Mouse (Mus musculus) mouse embryonic stem cell (cell line): ENCODE measurements at regions not wholly inside any gene's neighbourhood (a gene's known extent, or its start where the extent isn't known, plus 50 kb on each side); places are given as distances from the start of the nearest gene placed in this dataset.

Experiments used
- in situ Hi-C, 2 experiments: fragments of 300-500 bp; cut with MboI; formaldehyde crosslinking; loops; 1 replicate in 1 of 2; 3 replicates in 1 of 2; pipeline ENCODE4 v1.14.3; 2019 to 2020; ENCODE audit warnings: low sequenced_read_pairs in 2 of 2, low pct_unique_long_range_greater_than_20kb in 1 of 2, mixed read lengths in 1 of 2; ENCODE audit not compliant: unreplicated experiment in 1 of 2

GRCm38 (mm10) chr7:133471706-133472105 is 130.3 kb downstream of the Tex36 start:
- in situ Hi-C loops = no loop called here

GRCm38 (mm10) chr7:133470620-133470958 is 131.4 kb downstream of the Tex36 start:
- in situ Hi-C loops = no loop called here

- in situ Hi-C loops = no loop called here
Measured at GRCm38 (mm10) chr7:133469952-133470619, 131.9 kb downstream of the Tex36 start.

- in situ Hi-C loops = no loop called here
Measured at GRCm38 (mm10) chr7:133469106-133469505, 132.9 kb downstream of the Tex36 start.

DNA sequence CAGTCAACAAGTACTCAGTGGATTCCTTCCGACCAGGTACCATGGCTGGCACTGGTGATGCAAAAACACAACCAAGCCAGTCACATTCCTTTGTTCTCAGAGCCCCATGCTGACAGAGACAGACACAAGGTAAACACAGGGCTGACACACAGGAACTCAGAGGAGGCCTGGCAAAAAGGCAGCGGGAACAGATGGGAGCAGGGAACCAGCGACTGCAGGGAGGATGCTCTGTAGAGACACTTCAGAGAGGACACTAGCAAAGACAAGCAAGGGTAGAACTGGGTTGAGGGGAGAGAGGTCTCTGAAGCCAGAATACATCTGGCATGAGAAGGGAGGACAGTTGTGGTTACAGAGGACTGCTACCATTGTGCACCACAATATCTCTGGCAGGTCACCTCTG is 133.6 kb downstream of the Tex36 start:
- in situ Hi-C loops = no loop called here

GRCm38 (mm10) chr7:133467579-133467978 is 134.4 kb downstream of the Tex36 start:
- in situ Hi-C loops = no loop called here

DNA sequence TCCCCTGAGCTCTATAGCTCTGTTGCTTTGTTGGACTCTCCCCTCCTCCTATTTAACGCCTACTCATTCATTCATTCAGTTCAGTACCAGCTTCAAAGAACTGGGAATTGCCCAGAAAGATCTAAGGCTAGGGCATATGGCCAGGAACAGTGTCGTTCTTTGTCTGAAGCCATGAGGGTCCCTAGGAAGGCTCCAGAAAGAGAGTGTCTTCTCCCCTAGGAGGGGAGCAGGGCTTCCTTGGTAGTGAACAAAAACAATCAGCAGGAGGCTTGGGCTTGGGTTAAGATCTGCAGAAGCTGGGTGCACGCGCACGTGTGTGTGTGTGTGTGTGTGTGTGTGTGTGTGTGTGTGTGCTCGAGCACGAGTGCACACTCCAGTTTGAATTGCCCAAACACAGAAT is 142.7 kb downstream of the Tex36 start:
- in situ Hi-C loops = no loop called here

DNA sequence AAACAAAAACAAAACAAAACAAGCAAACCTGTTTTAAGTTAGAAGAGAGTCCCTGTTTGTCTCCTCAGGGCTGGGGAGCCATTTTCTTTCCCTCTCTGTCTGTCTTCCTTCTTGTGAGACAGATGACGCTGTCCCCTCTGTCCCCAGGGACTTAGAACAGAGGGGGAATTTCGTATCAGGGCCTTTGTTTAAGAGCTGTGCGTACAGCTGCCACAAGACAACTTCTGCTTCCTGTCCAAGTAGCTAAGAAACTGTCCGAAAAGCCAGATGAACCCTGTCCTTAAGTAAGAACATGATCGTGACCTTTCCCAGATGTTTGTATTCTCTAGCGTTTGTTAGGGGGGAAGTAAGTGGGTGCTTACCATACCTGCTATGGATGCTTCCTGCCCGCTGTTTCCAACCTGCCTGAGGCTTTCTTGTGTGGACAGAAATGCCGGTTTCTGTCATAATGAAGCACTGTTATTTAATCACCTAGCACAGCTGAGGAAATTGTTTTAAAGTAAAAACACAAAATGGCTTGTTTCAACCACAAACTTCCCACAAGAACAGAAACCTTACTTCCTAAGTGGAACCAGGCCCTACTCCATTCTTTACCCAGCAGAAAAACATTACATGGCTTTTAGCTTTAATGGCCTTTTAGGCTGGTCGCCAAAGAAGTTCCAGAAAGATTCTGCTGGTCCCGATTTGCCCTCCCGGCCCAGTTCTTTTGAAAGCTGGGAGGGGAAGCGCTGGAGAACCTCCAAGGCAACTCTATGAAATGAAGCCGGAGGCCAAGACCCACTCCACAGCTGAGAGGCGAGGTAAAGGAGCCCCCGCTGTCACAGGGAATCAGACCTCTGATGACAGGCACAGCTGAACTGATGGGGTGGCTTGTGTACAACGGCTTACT is 144.3 kb downstream of the Tex36 start:
- in situ Hi-C loops = no loop called here

- in situ Hi-C loops = no loop called here
Measured at GRCm38 (mm10) chr7:133450246-133450645, 151.7 kb downstream of the Tex36 start.

DNA sequence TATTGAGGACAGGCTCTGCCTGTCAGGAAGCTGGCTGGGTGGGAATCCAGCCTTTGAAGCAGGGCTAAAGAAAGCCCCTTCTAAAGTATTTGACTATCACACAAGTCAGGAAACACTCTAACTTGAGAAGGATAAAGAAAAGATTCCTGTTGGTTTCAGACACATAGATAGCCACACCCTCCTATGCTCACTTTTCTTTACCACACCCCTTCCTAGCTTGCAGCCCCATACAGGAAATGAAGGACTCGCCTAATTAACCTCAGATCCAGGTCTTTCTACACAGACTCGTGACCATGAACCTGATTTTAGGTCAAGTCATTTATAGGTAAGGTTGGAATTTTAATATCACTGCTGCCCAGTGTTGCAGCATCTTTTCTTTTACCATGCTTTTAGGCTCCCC is 154.9 kb downstream of the Tex36 start:
- in situ Hi-C loops = no loop called here

DNA sequence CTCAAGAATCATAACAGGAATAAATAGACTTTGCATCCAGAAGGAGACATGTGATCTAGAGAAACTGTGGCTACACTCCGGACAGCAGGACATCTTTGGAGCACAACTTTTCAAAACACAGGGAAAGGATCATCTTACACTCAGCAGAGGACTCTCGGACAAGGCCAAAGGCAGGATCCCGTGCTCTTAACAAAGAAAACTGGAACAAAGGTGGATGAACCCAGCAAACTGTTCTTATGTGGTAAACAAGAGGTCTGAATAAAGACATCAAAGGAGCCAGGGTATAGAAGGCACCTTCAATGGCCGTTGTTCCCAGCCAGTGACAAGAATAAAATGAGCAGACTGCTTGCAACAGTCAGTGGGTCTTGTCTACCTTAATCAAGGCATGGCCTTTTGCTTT is 160.3 kb downstream of the Tex36 start:
- in situ Hi-C loops = no loop called here

DNA sequence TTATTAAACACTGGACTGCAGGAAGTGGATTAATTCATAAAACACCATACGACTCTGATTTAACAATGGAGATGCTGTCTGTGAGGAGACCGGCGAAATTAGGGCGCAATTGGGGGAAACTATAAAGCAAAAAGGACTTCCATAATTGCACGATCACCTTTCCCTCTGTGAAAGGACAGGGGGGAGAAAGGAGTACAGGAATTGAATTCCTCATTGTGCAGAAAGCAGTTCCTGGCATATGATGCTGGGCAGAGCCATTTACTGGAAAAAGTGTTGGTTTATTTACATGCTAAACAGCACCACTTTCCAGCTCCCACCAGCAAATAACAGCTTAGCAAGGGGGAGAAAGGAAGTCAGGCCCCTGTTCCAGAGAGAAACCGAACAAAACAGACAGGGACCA is 160.8 kb downstream of the Tex36 start:
- in situ Hi-C loops = no loop called here

DNA sequence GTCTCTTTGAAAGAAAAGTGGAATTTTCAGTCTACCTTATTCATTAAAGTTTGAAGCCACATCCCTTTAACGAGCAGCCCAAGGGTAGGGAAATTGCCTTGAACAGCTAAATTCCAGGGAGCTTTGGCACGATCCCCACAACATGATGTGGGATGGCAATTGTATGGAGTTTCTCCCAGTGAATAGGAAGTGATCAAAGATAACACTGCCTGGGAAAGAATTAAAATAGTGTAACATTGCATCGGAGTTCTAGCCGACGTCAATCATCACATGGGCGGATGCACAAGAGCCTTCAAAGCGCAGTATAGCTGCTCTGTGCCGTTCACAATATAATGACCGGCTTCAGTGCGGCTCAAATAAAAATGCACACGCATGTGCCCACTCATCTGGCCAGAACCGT is 161.2 kb downstream of the Tex36 start:
- in situ Hi-C loops = no loop called here

- in situ Hi-C loops = no loop called here
Measured at GRCm38 (mm10) chr7:133440086-133440485, 161.9 kb downstream of the Tex36 start.

- in situ Hi-C loops = no loop called here
Measured at GRCm38 (mm10) chr7:133438631-133439030, 163.3 kb downstream of the Tex36 start.

GRCm38 (mm10) chr7:133437866-133438265 is 164.1 kb downstream of the Tex36 start:
- in situ Hi-C loops = no loop called here

DNA sequence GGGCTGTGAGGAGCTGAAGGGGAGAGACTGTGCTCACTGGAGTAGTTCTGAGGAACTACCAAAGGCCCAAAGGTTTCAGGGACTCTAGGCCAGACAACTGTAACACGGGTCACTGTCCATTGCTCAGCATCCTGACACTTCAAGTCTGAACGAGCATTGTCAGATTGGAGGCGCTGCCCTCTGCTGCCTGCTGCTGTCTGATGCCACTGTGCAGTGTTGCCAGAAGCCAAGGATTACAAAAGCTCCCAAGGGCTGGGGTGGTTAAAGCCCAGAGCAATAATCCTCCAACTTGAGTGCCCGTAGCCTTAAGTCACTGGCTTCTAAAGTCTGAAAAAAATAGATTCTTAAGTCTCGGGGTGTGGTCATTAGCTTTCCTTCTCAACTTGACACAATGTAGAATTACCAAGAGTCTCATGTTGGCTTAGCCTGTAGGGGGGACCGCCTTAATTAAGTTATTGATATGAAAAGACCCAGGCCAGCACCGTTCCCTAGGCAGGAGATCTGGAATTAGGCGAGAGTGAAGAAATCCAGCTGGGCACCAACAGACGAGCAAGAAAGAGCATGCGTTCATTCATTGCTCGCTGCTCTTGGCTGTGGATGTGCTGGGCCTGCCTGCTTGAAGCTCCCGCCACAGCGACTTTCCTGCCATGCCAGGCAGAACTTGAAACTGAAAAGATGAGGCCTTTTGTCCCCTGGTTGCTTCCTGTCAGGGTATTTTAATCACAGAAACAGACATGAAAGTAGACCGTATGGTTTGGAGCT is 166.2 kb downstream of the Tex36 start:
- in situ Hi-C loops = no loop called here

DNA sequence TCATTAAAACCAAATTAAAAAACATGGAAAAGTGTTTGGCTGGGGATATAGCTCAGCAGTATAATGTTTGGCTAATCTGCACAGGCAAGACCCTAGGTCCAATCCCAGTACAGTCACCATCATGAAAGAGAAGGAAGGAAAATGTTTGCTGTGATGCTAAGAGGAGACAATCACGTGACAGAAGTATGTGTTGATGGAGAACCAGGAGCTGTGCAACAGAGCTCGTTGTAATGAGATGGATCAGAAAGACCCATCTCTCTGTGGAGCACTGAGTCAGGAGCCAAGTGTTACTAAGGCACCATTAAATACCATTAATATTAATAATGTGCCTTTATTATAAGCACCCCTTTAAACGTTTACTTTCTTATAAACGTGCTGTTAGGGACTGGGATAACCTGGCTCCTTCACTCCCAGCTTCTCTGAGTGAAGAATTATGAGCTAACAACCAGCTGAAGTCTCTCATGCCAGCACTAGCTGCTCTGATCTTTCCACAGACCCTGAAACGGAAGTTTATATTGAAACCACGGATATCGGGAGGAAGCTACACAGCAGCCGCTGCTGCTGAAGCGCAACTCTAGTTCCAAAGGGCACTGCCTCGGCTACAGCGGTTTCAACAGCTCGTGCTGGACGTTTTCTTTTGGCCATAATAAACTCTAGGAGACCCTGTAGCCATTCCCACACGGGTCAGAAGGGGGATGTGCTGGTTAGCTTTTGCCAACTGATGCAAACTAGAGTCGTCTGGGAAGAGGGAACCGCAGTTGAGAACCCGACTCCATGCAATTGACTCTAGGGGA is 167.7 kb downstream of the Tex36 start:
- in situ Hi-C loops = no loop called here

DNA sequence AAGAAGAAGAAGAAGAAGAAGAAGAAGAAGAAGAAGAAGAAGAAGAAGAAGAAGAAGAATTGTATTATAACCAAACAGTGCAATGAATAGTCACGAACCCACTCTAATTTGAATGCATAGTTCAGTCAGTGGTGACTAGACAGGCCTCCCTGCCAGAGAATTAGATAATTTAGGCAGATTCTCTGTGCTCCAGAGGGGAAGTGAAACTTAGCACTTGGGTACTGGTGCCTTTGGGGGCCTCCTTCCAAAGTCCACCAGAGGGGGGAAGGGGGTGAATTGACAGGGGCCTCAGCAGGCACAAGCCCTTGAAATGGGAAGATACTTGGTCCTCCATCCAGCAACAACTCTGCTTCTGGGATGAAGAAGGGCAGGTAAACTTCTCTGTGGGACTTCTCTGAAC is 169.6 kb downstream of the Tex36 start:
- in situ Hi-C loops = no loop called here
